Mouse (Mus musculus) T-cell, adult 2 months (primary cell): ENCODE measurements around the gene Apoe.

Experiments
- DNase-seq: peaks from one replicate; pipeline ENCODE4 v3.0.0; 2022; ENCODE audit warnings: low spot score

The Apoe gene

GRCm38 (mm10) chr7:19698907-19699826 lies at the start of gene Apoe:
Gene Apoe (minus strand): TSS chr7:19699188.
- DNase-seq = no peak

GRCm38 (mm10) chr7:19747420-19748218 lies 48.6 kb upstream of the Apoe start:
- no peak for DNase-seq

- no peak for DNase-seq
These were observed 47.6 kb upstream of the Apoe start for GRCm38 (mm10) chr7:19746426-19747201.

- no peak for DNase-seq
These were observed 47.0 kb upstream of the Apoe start for GRCm38 (mm10) chr7:19745971-19746370.

- no peak for DNase-seq
These were observed 45.8 kb upstream of the Apoe start for GRCm38 (mm10) chr7:19744590-19745385.

GRCm38 (mm10) chr7:19743791-19744190 lies 44.8 kb upstream of the Apoe start:
- no peak for DNase-seq

GRCm38 (mm10) chr7:19742468-19742867 lies 43.5 kb upstream of the Apoe start:
- DNase-seq = no peak

GRCm38 (mm10) chr7:19741329-19742031 lies 42.5 kb upstream of the Apoe start:
- DNase-seq = no peak

- DNase-seq = no peak
These were observed 41.3 kb upstream of the Apoe start for GRCm38 (mm10) chr7:19740269-19740668.

- no peak for DNase-seq
These were observed 39.8 kb upstream of the Apoe start for GRCm38 (mm10) chr7:19738771-19739170.

GRCm38 (mm10) chr7:19736389-19737057 lies 37.5 kb upstream of the Apoe start:
- DNase-seq = no peak

- DNase-seq = no peak
These were observed 35.2 kb upstream of the Apoe start for GRCm38 (mm10) chr7:19734178-19734666.

- no peak for DNase-seq
These were observed 27.6 kb upstream of the Apoe start for GRCm38 (mm10) chr7:19726541-19726940.

- DNase-seq = no peak
These were observed 25.2 kb upstream of the Apoe start for GRCm38 (mm10) chr7:19724167-19724566.

GRCm38 (mm10) chr7:19722754-19723195 lies 23.8 kb upstream of the Apoe start:
- no peak for DNase-seq

- no peak for DNase-seq
These were observed 20.2 kb upstream of the Apoe start for GRCm38 (mm10) chr7:19719200-19719599.

- DNase-seq = no peak
These were observed 19.4 kb upstream of the Apoe start for GRCm38 (mm10) chr7:19718297-19718952.

- no peak for DNase-seq
These were observed 18.4 kb upstream of the Apoe start for GRCm38 (mm10) chr7:19717346-19717745.

- DNase-seq = no peak
These were observed 17.8 kb upstream of the Apoe start for GRCm38 (mm10) chr7:19716822-19717221.
